Mouse (Mus musculus) midbrain, postnatal 0 days (tissue): ENCODE measurements around the gene Gbx2. TPM values are rescaled to one million over a fixed set of nuclear protein-coding genes. Genes with fewer than 3 reads are reported as not detected.

Experiments
- ATAC-seq: fragments of 200-750 bp; cut with Nextera tagmentation; 2 replicates; pipeline ENCODE4 v1.8.0; 2017; ENCODE audit warnings: moderate number of reproducible peaks, mild to moderate bottlenecking, moderate TSS enrichment, moderate library complexity; ENCODE audit not compliant: low FRiP score
- DNase-seq: peaks from one replicate; pipeline ENCODE4 v3.0.0-alpha.2; 2015; ENCODE audit warnings: low spot score
- H3K27ac ChIP-seq: fragments of 300-500 bp; sonication (generic); 2 replicates; pipeline ENCODE4 v1.5.1; 2014; ENCODE audit warnings: low read depth, mild to moderate bottlenecking, low read length, mixed read lengths
- H3K27me3 ChIP-seq: fragments of 300-500 bp; sonication (generic); 2 replicates; pipeline ENCODE4 v1.6.1; 2014; ENCODE audit warnings: low read length, control low read depth, mixed read lengths; ENCODE audit not compliant: insufficient read depth
- H3K36me3 ChIP-seq: fragments of 300-500 bp; sonication (generic); 2 replicates; pipeline ENCODE4 v1.6.1; 2014; ENCODE audit warnings: low read length, control low read depth, mixed read lengths; ENCODE audit not compliant: insufficient read depth
- H3K4me1 ChIP-seq: fragments of 300-500 bp; sonication (generic); 2 replicates; pipeline ENCODE4 v1.6.1; 2014; ENCODE audit warnings: mild to moderate bottlenecking, control low read depth, antibody characterized with exemption, low read length, mixed read lengths; ENCODE audit not compliant: insufficient read depth
- H3K4me2 ChIP-seq: fragments of 300-500 bp; sonication (generic); 2 replicates; pipeline ENCODE4 v1.6.1; 2014; ENCODE audit warnings: low read depth, mild to moderate bottlenecking, low read length, mixed read lengths; ENCODE audit not compliant: poor library complexity, severe bottlenecking
- H3K4me3 ChIP-seq: fragments of 300-500 bp; sonication (generic); 2 replicates; pipeline ENCODE4 v1.5.1; 2014; ENCODE audit warnings: low read depth, mild to moderate bottlenecking, low read length, moderate library complexity
- H3K9ac ChIP-seq: fragments of 300-500 bp; sonication (generic); replicated peaks from 2 replicates; pipeline ENCODE4 v1.6.1; 2014; ENCODE audit warnings: mild to moderate bottlenecking, low read length, moderate library complexity, mixed read lengths; ENCODE audit not compliant: poor library complexity, severe bottlenecking
- H3K9me3 ChIP-seq: fragments of 300-500 bp; sonication (generic); 2 replicates; pipeline ENCODE4 v1.6.1; 2016; ENCODE audit warnings: low read length, control low read depth
- CTCF ChIP-seq: IDR thresholded peaks from 2 replicates; pipeline ENCODE4 v1.5.1; 2016; ENCODE audit warnings: antibody characterized with exemption, mild to moderate bottlenecking
- WGBS: fragments of 180-500 bp; shearing (Covaris S2); extraction: QIAGEN DNeasy Blood & Tissue Kit; methylation state at CpG from one replicate; pipeline ENCODE4 v1.1.7; 2014; 5-methylcytosine and 5-hydroxymethylcytosine counted together
- polyA plus RNA-seq: library from polyadenylated mRNA; unstranded; fragments of >200 nt; fragmentation: Nextera tagmentation; extraction: Ambion mirVana; gene quantifications from 2 replicates; pipeline ENCODE4 v1.2.1, GENCODE M21; 2015
- total RNA-seq: library from RNA; depleted of rRNA; stranded (reverse); fragments of >200 nt; gene quantifications from 2 replicates; pipeline ENCODE4 v1.2.3, GENCODE M21; 2014

The Gbx2 gene
- total and polyA plus RNA-seq, 2 experiments from 2014 or later, result 9.9 to 22.8 TPM

- Histone ChIP-seq H3K36me3 (peaks cover 15% of the 10 kb centered on the region), H3K27ac (no peak overlapping the region), H3K4me3 (no peak overlapping the region), H3K9me3 (no peaks in the 10 kb centered on the region), H3K9ac (no peak overlapping the region), H3K4me2 (no peak overlapping the region), H3K27me3 (no peaks in the 10 kb centered on the region), H3K4me1 (no peaks in the 10 kb centered on the region)
- TF ChIP-seq CTCF, result no peak
- no peak for ATAC-seq
- DNase-seq, result no peak
- 91% methylated on average over 2 of the region's 2 CpGs for WGBS
Observed at GRCm38 (mm10) chr1:89899036-89899435, 31.9 kb downstream of the Gbx2 start.

- WGBS, result 88% methylated on average over 5 of the region's 5 CpGs
- H3K4me2 ChIP-seq, result no peak overlapping the region
- ATAC-seq (no peak), DNase-seq (no peak)
- H3K27ac ChIP-seq, result no peak overlapping the region
- H3K27me3 ChIP-seq, result no peaks in the 10 kb centered on the region
- no peaks in the 10 kb centered on the region for H3K9me3 ChIP-seq
- H3K4me3 ChIP-seq, result no peak overlapping the region
- no peak for TF ChIP-seq CTCF
- peaks cover 26% of the 10 kb centered on the region for H3K36me3 ChIP-seq
- H3K4me1 ChIP-seq, result no peaks in the 10 kb centered on the region
- no peak overlapping the region for H3K9ac ChIP-seq
Observed at GRCm38 (mm10) chr1:89895801-89896200, 35.2 kb downstream of the Gbx2 start.

- Histone ChIP-seq H3K4me1 (no peaks in the 10 kb centered on the region), H3K9me3 (no peaks in the 10 kb centered on the region), H3K9ac (no peak overlapping the region), H3K27me3 (no peaks in the 10 kb centered on the region), H3K27ac (no peak overlapping the region), H3K4me3 (no peak overlapping the region), H3K4me2 (no peak overlapping the region), H3K36me3 (peaks cover 47% of the 10 kb centered on the region)
- WGBS, result 43% methylated on average over 7 of the region's 7 CpGs
- TF ChIP-seq CTCF, result no peak
- DNase-seq (peak; percentile 40), ATAC-seq (no peak)
Observed at GRCm38 (mm10) chr1:89892281-89892680, 38.7 kb downstream of the Gbx2 start.

DNA sequence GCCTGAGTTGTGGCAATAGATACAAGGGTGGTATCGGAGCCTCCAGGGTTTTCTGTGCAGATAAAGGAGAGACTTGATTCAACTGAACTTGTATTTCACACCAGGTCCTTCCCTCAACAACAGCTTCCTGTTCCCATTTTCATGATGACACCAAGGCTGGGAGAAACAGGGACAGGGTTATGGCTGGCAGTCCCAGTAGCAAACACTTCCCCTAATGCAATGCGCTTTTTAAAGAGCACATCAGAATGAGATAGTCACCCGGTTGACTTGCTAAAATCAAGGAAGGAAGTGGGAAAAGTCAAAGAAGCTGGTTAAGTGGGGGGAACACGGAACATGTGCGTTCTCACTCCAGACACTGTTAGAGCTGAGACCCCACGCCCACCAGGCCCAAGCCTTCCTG is 39.6 kb downstream of the Gbx2 start:
- Histone ChIP-seq H3K4me2 (no peak overlapping the region), H3K4me1 (no peaks in the 10 kb centered on the region), H3K4me3 (no peak overlapping the region), H3K9ac (no peak overlapping the region), H3K36me3 (peaks cover 43% of the 10 kb centered on the region), H3K9me3 (no peaks in the 10 kb centered on the region), H3K27me3 (no peaks in the 10 kb centered on the region), H3K27ac (no peak overlapping the region)
- ATAC-seq (no peak), DNase-seq (no peak)
- 88% methylated on average over 6 of the region's 6 CpGs for WGBS
- no peak for TF ChIP-seq CTCF

DNA sequence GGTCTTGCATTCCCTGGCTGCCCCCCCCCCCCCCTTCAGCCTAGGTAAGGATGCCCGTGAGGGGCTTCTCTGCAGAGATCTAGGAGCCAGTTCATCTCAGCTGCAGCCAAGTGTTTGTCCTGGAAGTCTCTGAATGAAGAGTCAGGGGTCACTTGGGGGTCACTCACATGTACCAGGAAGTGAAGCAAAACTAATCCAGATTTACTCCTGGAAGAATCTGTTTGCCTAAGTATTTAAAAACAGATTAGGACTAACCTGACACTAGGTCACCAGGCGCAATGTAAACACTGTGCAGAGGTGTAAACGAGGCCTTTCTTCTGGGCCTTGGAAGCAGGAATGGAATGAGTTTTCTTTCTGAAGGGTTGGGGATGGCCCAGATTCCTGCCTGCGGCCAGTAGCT is 45.3 kb downstream of the Gbx2 start:
- no peak for ATAC-seq
- peaks cover 24% of the 10 kb centered on the region for H3K36me3 ChIP-seq
- no peaks in the 10 kb centered on the region for H3K27me3 ChIP-seq
- no peak overlapping the region for H3K27ac ChIP-seq
- 31% methylated on average over 4 of the region's 4 CpGs for WGBS
- H3K4me2 ChIP-seq, result no peak overlapping the region
- H3K4me3 ChIP-seq, result no peak overlapping the region
- H3K9me3 ChIP-seq, result no peaks in the 10 kb centered on the region
- DNase-seq, result no peak
- H3K9ac ChIP-seq, result no peak overlapping the region
- H3K4me1 ChIP-seq, result no peaks in the 10 kb centered on the region; the same call in 1 of the 2 replicates
- no peak for TF ChIP-seq CTCF

DNA sequence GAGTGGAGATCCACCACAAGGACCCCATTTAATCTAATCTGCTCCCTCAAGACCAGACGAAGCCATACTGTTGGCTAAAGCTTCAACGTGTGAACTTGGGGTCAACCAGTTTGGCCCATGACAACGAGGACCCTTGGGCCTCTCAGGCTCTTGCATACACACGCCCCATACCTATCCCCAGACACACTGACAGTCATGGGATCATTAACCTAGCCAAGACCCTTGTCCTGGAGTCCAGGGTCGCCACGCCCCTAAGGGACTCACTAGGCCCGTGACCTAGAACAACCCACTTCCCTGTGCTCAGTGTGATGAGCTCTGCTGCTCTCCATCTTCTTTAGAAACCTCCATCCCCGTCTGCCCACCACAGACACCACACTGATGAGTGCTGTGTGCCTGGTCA is 46.6 kb downstream of the Gbx2 start:
- Histone ChIP-seq H3K9ac (no peak overlapping the region), H3K4me1 (no peaks in the 10 kb centered on the region; the same call in 1 of the 2 replicates), H3K4me2 (no peak overlapping the region), H3K27me3 (no peaks in the 10 kb centered on the region), H3K27ac (no peak overlapping the region), H3K4me3 (no peak overlapping the region), H3K36me3 (peaks cover 19% of the 10 kb centered on the region), H3K9me3 (no peaks in the 10 kb centered on the region)
- no peak for TF ChIP-seq CTCF
- no peak for ATAC-seq
- 93% methylated on average over 8 of the region's 8 CpGs for WGBS
- no peak for DNase-seq
